Mouse (Mus musculus) heart, postnatal 10 days (tissue): ENCODE measurements around the gene Akap8. TPM values are rescaled to one million over a fixed set of nuclear protein-coding genes. Genes with fewer than 3 reads are reported as not detected.

ENCODE experiments used
- total RNA-seq, 2 experiments: library from RNA; stranded (reverse); gene quantifications; 2 replicates each; pipeline ENCODE4 v1.2.3; 2021

Akap8 gene
- total RNA-seq, 2 experiments from 2014 or later = 62.0 to 72.8 TPM

Other genes starting within 250 kb of the Akap8 start
- gene Notch3, start 154.4 kb downstream of the Akap8 start, total RNA-seq = 10 to 100 TPM; 57.6 to 65.3 TPM
- under 1 TPM; 0.53 to 0.77 TPM for gene Ephx3, start 131.7 kb downstream of the Akap8 start, total RNA-seq
- gene Brd4, start 36.5 kb downstream of the Akap8 start, total RNA-seq = 10 to 100 TPM; 75.4 to 77.0 TPM
- gene Akap8l, start 29.4 kb upstream of the Akap8 start, total RNA-seq = 10 to 100 TPM; 46.6 to 51.8 TPM
- 10 to 100 TPM; 29.5 to 30.7 TPM for gene Wiz, start 68.2 kb upstream of the Akap8 start, total RNA-seq
- gene Rasal3, start 82.3 kb upstream of the Akap8 start, total RNA-seq = 1 to 10 TPM in 1 of 2 experiments, under 1 TPM in 1; 0.55 to 1.3 TPM
- under 1 TPM in 1 of 2 experiments, not detected in 1; 0.29 TPM for gene Pglyrp2, start 102.9 kb upstream of the Akap8 start, total RNA-seq
- gene Cyp4f39, start 131.5 kb upstream of the Akap8 start, total RNA-seq = under 1 TPM; 0.24 to 0.74 TPM
- 1 to 10 TPM; 6.4 to 6.8 TPM for gene Cyp4f17, start 184.8 kb upstream of the Akap8 start, total RNA-seq
- 10 to 100 TPM in 1 of 2 experiments, 1 to 10 TPM in 1; 8.3 to 12.2 TPM for gene Cyp4f16, start 215.3 kb upstream of the Akap8 start, total RNA-seq